Mouse (Mus musculus): ENCODE measurements around the gene Pde4b.

- TF ChIP-seq POLR2A (IDR thresholded peaks at IDR 0.05; ENCODE audit: insufficient read length, low read depth): no peak
- TF ChIP-seq TCF12 (IDR thresholded peaks at IDR 0.05; ENCODE audit: insufficient read depth, poor library complexity, severe bottlenecking): no peak
Observed at GRCm38 (mm10) chr4:102318596-102318995, 231.3 kb downstream of the Pde4b start.

All from myocyte (in vitro differentiated cells).